Mouse (Mus musculus) heart, postnatal 4 days (tissue): ENCODE results near the gene Tmem169. TPM values are rescaled to one million over a fixed set of nuclear protein-coding genes. Genes with fewer than 3 reads are reported as not detected.

ENCODE experiments used
- DNase-seq: peaks from one replicate; pipeline ENCODE4 v3.0.0; 2021
- total RNA-seq, 2 experiments: library from RNA; stranded (reverse); gene quantifications; 2 replicates each; pipeline ENCODE4 v1.2.3; 2021

Tmem169 gene
- total RNA-seq, 2 experiments from 2014 or later: 0.12 to 0.16 TPM

DNA sequence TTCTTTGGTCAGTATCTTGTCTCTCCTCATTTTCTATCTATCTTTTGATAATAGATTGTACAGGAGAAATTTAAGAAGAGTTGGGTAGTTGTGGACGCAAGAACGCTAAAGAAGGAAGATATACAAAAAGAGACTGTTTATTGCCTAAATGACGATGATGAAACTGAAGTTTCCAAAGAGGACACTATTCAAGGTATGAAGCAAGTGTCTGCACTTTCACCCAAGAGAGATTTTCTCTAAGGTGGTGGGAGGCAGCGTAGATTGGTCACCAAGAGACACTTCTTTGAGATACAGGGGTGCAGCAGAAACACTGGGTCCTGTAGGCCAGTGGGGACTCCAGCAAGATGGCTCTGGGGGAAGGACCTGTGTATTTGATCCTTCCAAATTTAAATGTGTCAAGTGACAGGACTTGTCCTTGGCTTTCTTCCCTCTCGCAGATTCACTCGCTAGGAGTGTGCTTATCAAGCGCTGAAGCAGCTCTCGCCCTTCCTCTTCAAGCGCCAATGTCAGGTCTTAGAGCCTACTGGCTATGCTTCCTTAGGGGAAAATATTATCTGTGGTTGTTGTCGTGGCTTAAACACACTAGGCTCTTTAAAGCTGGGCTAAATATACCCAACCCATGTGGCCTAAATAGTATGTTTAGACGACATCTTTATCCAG, 42.1 kb downstream of the Tmem169 start:
- peak; percentile 5 for DNase-seq

- DNase-seq: no peak
Measured at GRCm38 (mm10) chr1:72334807-72335206, 50.6 kb downstream of the Tmem169 start.

- DNase-seq: no peak
Measured at GRCm38 (mm10) chr1:72336780-72337179, 52.6 kb downstream of the Tmem169 start.

GRCm38 (mm10) chr1:72338341-72338740, 54.2 kb downstream of the Tmem169 start:
- no peak for DNase-seq

GRCm38 (mm10) chr1:72347873-72348272, 63.7 kb downstream of the Tmem169 start:
- no peak for DNase-seq

Other genes with a start within 250 kb of the Tmem169 start
- gene Mreg, start 72.1 kb upstream of the Tmem169 start, total RNA-seq: 10 to 100 TPM; 17.7 to 21.1 TPM
- 10 to 100 TPM; 11.7 to 12.1 TPM for gene Pecr, start 55 bp upstream of the Tmem169 start, total RNA-seq
- gene Xrcc5, start 23.1 kb downstream of the Tmem169 start, total RNA-seq: 10 to 100 TPM; 14.6 to 14.7 TPM